Mouse (Mus musculus): ENCODE results near the gene Zfp629. TPM values are rescaled to one million over a fixed set of nuclear protein-coding genes. Genes with fewer than 3 reads are reported as not detected.
A peak's percentile ranks its signal among the peaks of the same experiment; 100 is the strongest.
"Not testable (repeated sequence)": the region's sequence is repeated elsewhere in the genome, so short reads cannot be mapped to it uniquely, and the experiment has no call there.

Gene Zfp629
- total RNA-seq (2015) (5.4 and 8.4 TPM in 2 replicates), total RNA-seq (2017) (8.5 and 11.3 TPM in 2 replicates)

GRCm38 (mm10) chr7:127614891-127615843 lies at the start of gene Zfp629:
Zfp629 (minus strand) TSS chr7:127615797.
- peak; percentile 69 for ATAC-seq (replicated peaks; ENCODE audit: poor library complexity)

DNA sequence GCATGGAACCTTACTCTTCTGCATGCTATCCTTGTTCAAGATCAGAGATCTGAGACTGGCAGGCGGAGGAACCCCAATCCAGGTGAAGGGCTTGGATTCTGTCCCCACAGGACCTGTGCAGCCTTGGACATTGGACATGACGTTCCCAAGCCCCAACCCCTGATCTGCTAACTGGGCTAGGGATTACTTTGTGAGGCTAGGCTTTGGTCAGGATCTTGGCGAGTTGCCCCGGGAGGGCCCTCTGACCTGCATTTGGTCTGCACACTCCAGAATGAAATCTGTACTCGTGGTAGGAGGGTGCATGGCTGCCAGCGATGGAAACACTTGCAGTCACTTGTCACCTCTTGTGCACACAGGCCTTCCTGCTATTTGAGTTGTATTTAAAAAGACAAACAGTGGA lies 47.3 kb upstream of the Zfp629 start:
- ATAC-seq (replicated peaks; ENCODE audit: poor library complexity) = no peak

GRCm38 (mm10) chr7:127661833-127662232 lies 46.2 kb upstream of the Zfp629 start:
- ATAC-seq (replicated peaks; ENCODE audit: poor library complexity) = no peak

DNA sequence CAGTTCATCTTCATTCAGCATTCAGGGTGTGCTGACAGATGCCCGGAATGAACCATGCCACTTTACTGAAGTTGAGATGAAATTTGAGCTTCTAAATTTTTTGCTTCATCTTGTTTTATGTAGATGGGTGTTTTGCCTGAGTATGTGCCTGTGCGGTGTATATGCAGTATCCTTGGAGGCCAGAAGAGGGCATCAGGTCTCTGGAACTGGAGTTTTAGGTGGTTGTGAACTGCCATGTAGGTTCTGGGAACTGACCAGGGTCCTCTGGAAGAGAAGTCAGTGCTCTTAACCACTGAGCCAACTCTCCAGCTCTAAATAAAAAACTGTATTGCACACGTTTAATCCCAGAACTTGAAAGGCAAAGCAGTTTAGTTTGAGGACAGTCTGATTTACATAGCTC lies 45.3 kb upstream of the Zfp629 start:
- ATAC-seq (replicated peaks; ENCODE audit: poor library complexity) = 0 out of 2 replicates have a peak, but pooled peaks have one; percentile 39

GRCm38 (mm10) chr7:127656946-127657345 lies 41.3 kb upstream of the Zfp629 start:
- ATAC-seq (replicated peaks; ENCODE audit: poor library complexity) = peak; percentile 80

DNA sequence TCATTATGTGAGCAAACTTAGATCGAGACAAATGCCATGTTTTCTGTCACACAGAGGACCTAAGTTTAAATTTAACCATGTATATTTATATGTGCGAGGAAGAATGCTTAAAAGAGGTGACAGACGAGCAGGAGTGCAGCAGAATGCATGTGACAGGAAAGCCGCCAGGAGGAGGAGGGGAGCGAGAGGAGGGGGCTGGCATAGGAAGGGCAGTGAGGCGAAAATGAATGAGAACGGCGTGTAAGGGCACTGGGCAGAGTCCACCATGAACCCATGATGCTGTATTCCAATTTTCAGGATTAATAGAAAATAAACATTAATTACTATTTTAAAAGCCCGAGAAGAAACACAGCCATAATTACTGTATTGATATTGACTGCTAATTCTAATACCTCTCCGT lies 38.7 kb upstream of the Zfp629 start:
- no peak for ATAC-seq (replicated peaks; ENCODE audit: poor library complexity)

GRCm38 (mm10) chr7:127652050-127652449 lies 36.5 kb upstream of the Zfp629 start:
- ATAC-seq (replicated peaks; ENCODE audit: poor library complexity) = 0 out of 2 replicates have a peak, but pooled peaks have one; percentile 17

DNA sequence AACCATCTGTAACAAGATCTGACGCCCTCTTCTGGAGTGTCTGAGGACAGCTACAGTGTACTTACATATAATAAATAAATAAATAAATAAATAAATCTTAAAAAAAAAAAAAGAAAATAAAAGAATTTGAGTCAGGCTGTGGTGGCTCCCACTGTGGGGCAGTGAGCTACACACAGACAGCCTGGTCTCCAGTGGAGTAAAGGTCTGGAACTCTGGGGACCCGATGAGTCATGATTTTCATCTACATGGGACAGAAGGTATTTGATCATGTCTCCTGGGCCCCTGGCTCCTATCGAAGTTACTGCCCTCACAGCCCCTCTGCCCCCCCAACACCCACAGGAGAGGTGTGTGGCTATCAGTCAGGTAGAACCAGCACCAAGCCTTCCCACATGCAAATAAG lies 36.0 kb upstream of the Zfp629 start:
- no peak for ATAC-seq (replicated peaks; ENCODE audit: poor library complexity)

DNA sequence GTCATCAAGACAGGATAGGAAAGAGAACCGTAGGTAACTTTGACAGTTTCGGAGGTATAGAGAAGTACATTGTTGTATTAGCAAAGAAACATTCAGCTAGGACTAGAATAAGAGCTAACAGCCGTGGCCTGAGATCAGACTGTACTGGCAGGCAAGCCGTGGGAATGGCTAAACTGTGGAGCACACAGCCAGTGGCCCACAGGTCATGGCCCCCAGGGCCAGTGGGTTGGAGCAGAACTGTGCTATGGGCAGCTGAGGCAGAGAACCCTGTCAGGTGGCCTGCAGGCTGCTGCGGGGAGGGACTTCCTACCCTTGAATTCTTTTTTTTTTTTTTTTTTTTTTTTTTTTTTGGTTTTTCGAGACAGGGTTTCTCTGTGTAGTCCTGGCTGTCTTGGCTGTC lies 33.6 kb upstream of the Zfp629 start:
- no peak for ATAC-seq (replicated peaks; ENCODE audit: poor library complexity)

DNA sequence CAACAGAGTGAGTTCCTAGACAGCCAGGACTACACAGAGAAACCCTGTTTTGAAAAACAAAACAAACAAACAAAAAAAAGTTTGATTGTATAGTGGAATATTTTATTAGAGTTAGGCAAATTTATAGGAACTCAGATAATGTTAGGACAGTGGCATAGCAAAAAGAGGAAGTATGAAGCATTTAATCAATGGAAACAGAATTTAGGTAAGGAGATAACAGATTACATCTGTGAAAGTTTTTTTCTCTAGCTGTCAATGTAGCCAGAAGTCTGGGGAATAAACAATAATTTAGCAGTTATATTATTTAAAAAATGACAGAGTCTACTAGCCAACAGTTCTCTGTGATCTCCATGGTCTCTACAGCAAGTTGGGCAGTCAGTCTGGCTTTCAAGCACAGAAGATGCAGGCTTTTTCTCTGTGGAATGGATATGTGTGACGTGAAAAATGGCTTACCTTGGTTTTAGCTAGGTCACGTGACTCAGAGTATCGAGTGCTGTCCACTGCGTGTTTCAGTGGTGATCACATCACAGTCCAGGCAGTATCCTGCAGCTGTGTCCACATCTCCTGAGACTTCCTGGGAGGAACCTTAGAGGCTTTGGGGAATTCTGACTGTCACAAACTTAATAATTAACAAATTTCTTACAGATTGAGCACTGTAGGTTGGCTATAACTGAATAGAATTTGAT lies 33.1 kb upstream of the Zfp629 start:
- no peak for ATAC-seq (replicated peaks; ENCODE audit: poor library complexity)

- not testable (repeated sequence) for ATAC-seq (replicated peaks; ENCODE audit: poor library complexity)
Measured at GRCm38 (mm10) chr7:127647576-127647975, 32.0 kb upstream of the Zfp629 start.

DNA sequence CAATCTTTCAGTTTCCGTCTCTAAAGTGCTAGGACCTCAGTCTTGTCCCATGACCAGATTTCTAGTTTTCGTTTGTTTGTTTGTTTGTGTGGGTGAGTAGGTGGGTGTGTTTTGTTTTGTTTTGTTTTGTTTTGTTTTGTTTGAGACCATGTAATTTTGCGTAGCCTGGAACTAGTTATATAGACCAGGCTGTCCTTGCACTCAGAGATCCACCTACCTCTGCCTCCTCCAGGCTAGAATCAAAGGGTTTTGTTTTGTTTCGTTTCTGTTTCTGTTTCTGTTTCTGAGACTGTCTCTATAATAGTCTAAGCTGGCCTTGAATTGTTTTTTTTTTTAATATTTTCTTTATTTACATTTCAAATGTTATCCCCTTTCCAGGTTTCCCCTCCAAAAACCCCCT lies 30.8 kb upstream of the Zfp629 start:
- ATAC-seq (replicated peaks; ENCODE audit: poor library complexity) = no peak

DNA sequence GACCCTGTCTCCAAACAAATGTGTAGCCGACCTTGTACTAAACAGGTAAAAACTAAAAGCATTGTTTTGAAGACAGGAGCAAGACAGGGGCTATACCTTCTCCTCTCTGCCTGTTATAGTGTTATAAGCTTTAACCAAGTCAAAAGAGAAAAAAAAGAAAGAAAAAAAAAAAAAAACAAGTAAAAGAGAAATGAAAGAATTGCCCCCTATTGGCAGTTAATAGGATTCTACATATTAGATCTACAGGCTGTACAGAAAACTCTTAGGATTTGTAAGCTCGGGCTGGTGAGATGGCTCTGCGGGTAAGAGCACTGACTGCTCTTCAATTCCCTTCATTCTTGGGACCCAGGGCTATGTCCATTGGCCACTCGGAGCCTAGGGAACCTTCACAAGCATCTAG lies 26.7 kb upstream of the Zfp629 start:
- no peak for ATAC-seq (replicated peaks; ENCODE audit: poor library complexity)

- ATAC-seq (replicated peaks; ENCODE audit: poor library complexity) = no peak
Measured at GRCm38 (mm10) chr7:127641260-127641659, 25.7 kb upstream of the Zfp629 start.

DNA sequence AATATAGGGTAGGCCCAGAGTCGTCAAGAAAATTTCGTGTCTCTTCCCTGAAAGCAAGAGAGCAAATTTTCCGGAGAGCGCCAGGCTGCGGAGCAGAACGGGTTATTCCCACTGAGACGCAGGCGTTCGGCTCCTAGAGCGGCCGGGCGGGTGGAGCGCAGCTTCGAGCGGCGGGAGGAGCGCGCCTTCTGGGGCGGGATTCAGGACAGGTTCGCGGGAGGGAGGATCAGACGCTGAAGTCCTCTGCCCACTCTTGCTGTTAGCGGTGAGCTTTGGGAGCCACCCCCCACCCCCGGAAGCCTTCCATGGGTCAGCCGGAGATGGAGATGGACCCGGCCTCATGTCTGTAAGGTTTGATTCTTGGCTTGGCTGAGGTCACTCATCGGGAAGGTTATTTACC lies 21.4 kb upstream of the Zfp629 start:
- peak; percentile 64; the same call in 1 of the 2 replicates for ATAC-seq (replicated peaks; ENCODE audit: poor library complexity)

- no peak for ATAC-seq (replicated peaks; ENCODE audit: poor library complexity)
Measured at GRCm38 (mm10) chr7:127631416-127631815, 15.8 kb upstream of the Zfp629 start.

DNA sequence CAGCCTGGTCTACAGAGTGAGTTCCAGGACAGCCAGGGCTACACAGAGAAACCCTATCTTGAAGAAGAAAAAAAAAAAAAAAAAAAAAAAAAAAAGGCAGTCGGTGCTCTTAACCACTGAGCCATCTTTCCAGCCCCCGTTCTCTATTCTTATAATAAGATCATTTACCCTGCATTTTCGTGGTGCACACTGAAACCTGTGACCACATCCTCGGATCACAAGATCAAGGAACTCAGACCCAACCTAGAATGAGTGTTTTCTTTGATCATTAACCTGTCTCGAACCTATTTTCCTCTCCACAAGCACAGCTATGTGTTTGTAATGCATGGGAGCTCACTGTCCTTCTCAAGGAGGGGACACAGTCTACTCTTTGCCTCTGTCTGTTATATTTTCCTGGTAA lies 13.0 kb upstream of the Zfp629 start:
- ATAC-seq (replicated peaks; ENCODE audit: poor library complexity) = no peak

DNA sequence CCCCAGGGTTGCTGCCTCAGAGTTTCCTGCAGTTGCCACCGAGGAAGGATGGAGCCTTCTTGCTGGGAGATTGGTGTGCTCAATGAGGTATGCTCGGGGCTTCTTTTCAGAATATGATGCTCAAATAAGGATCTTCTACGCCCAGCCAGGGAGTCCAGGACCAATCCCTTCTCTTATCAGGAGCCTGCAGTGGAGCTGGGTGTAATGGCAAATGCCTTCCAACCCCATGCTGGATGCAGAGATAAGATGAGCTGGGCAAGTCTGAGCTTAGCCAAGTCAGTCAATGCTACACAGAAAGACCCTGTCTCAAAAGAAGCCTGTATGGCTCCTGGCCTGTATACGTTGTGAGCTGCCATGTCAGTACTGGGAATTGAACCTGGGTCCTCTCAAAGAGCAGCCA lies 10.9 kb upstream of the Zfp629 start:
- peak; percentile 100 for ATAC-seq (replicated peaks; ENCODE audit: poor library complexity)

- 0 out of 2 replicates have a peak, but pooled peaks have one; percentile 6 for ATAC-seq (replicated peaks; ENCODE audit: poor library complexity)
Measured at GRCm38 (mm10) chr7:127626039-127626438, 10.4 kb upstream of the Zfp629 start.

DNA sequence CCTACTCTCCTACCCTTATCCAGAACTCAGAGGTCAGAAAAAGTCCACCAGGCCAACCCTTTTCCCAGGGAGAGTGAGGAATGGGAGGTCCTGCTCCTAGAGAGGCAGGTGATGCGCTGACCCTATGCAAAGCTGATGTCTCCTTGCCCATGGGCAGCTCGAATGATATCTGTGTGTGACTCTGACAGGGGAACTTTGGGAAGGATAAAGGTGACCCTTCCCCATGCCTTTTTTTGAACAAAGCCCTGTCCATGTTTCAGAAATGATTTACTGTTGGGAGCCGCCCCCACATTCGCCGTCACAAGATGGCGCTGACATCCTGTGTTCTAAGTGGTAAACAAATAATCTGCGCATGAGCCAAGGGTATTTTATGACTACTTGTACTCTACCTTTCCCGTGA lies 2.8 kb upstream of the Zfp629 start:
- ATAC-seq (replicated peaks; ENCODE audit: poor library complexity) = not testable (repeated sequence)

- no peak for ATAC-seq (replicated peaks; ENCODE audit: poor library complexity)
Measured at GRCm38 (mm10) chr7:127617962-127618361, 2.4 kb upstream of the Zfp629 start.

DNA sequence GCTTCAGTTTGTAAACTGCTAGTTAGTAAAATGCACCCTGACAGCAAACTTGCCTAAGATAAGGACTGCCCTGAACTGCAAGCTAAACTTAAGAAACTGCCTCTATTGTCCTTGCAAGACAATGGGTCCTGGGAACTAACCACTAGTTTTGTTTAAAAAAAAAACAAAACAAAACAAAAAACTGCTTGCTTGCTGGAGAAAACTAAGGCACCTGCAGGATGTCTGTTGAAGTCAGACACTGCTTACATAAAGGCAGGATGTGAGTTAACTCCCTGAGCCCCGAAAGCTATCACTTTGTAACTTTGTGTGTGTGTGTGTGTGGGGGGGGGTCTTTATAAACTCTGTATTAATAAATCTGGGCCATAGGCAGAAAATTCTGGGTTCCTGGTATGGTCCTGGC lies 1.3 kb upstream of the Zfp629 start:
- ATAC-seq (replicated peaks; ENCODE audit: poor library complexity) = no peak

Measured in megakaryocyte progenitor cell, adult 5-6 weeks (primary cell).